Mouse (Mus musculus): Measurements from ENCODE around the gene Apoe. TPM values are rescaled to one million over a fixed set of nuclear protein-coding genes. Genes with fewer than 3 reads are reported as not detected.
A peak's percentile ranks its signal among the peaks of the same experiment; 100 is the strongest.

The Apoe gene
- 393 and 660 TPM in 2 replicates for polyA plus RNA-seq (2012; rRNA removed)

DNA sequence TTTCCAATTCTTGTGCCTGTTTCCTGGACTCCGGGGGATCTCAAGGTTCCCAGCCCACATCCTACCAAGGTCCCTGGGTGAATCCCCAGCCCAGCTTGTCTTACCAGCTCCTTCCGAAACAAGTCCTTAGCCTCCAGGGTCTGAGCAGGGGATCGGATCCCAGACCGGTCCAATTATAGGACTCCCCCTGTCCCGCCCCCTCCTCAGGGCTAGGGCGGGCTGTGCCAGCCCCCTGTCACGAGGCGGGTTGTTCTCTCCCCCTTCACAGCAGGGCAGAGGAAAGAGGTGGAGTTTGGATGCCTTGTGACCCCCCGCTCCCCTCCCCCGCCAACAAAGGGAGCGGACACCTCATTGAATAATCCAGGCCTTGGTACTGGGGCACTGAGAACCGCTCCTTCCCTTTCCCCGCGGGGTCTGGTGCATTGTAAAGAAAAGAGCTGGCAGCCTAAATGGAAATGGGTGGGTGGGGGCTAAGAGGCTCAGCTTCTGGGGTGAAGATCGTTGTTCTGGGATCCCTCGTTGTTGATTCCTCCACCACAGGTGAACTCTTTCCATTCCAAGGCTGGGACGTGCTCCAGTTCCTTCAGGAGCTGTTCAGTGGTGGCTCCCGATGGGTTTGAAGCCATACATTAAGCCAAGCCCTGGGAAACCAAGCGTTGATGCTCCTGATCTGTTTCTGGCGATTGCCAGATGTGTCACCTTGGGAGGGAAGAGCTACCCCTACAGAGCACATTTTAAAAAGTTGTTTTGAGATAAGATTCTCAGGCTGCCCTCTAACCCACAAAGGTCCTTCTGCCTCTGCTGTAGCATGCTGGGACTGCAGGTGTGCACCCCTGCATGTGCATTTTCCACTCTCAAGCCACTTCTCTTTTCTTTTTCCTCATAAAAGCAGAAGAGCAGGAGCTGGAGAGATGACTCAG is at the start of gene Apoe:
TSS of gene Apoe (minus strand) at position 282 of the 920 bp plus-strand sequence.
- 33% methylated on average over 20 of the region's 20 CpGs for WGBS
- DNase-seq (ENCODE audit: low read depth, low spot score), result no peak

DNA sequence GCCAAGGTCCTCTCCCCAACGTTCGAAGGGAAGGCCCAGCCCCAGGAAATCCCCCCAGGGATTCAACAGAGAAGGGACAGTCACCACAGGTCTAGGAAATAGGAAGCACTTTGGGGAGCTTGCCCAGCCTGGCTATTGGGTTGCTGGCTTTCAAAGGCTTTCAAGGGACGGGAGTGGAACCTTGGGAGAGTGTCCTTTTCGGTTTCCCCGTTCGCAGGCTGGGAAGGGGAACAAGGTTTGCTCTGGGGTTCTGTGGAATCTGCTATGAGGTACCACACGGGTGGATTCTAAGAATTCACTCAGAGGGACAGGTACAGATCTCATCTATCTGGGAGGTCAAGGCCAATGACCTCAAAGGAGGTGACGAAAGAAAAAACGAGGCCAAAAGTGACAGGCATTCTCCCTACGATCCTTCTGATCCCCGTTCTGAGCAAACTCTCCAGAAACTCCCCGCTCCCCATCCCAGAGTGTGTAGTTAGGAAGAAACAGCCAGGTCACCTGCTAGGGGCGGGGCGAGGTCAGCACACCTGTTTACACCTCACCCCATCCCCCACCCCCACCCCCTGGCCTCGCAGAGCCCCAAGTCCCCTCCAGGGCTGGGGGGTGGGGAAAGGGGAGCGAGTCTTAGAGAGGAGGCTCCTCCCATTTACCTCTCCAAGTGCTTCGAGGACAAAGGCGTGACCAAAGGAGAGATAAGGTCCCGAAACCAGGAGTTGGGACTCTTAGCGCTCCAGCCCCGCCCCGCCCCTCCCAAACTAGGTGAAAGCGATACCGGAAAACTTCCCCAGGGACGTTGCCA is 48.6 kb upstream of the Apoe start:
- WGBS, result 13% methylated on average over 25 of the region's 25 CpGs
- peak; percentile 70 for DNase-seq (ENCODE audit: low read depth, low spot score)

DNA sequence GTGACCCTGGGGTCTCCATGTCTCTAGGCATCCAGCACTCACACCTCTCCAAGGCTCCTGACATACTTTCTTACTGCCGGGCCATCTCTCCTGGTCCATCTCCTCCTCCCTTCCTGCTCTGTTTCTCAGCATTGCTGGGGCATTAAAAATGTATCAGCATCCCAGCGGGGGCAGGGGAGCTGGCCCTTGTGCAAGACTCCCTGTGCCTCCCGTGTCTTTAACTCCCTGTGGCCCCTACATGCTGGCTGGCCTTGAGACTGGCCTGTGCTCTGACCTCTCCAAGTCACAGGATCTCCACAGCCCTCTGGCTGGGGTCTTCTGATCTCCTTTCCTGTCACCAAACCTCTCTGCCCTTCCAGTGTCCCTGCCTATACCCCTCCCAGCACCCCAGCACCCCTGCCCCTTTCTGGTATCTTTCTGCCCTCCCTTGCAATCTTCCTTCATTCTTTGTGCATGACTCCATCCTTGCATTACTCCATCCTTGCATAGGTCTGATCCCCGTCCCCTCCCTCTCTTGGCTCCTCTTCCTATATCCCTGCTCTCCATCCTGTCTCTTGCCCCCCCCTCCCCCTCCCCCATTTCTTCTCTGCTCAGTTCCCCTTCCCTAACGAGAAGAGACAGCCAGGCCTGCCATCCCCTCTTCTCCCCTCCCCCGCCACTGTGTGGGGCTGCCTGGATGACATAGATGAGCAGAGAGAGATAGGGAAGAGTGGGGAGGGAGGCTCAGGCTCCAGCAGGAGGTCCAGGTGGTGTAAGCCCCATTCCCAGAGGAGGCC is 47.6 kb upstream of the Apoe start:
- WGBS, result 56% methylated on average over 6 of the region's 6 CpGs

DNA sequence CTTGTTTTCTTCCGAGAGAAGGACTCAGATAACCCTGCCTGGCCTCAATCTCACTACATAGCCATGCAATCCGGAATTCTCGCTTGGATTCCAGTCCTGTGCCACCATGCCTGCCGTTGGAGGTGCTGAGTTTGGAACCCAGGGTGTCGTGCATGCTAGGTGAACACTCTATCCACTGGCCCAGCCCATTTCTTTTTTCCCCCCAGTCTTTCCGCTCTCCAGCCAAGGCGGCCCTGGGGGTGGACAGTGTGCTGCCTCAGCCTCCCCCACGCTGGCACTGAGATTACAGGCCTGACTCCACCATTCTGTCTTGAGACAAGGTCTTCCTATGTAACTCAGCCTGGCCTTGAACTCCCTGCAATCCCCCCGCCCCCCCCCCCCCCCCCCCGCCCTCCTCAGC is 47.0 kb upstream of the Apoe start:
- WGBS, result 75% methylated on average over 10 of the region's 10 CpGs
- no peak for DNase-seq (ENCODE audit: low read depth, low spot score)

More for the DNA sequence above, 47.6 kb upstream of the Apoe start:
- no peak for DNase-seq (ENCODE audit: low read depth, low spot score)

DNA sequence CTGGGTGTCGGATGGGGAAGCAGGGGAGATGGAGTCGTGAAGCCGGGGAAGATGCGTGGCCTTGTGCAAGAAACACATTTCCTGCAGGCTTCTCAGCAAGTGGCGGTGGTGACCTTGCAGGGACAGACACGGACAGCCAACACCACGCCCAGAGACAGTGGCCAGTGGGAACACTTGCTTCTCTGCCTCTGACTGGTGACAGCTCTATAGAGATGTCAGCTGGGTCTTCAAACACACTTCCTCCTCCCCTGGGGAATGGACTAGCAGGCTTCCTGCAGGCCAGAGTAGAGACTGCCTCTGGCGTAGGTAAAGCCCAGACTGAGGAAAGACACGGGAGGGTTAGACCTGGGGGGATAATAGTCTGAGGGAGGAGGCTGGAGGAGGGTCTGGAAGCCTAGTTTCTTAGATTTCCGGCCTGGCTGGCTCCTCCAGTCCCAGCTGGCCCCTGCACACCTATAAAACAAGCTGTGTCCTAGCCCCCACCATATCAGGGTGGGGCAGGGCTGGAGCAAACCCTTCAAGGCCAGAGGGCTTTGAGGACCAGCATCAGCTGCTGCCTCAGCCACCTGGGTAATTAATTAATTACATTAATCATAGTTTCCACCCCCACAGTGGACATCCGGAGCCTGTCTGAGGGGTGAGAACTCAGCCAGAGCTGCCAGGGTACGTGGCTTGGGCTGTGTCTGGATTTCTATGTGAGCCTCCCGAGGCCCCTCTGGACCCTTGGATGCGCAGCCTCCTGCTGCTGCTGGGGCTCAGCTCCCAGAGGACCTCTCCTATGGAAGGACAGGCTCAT is 45.8 kb upstream of the Apoe start:
- 55% methylated on average over 14 of the region's 14 CpGs for WGBS
- DNase-seq (ENCODE audit: low read depth, low spot score), result no peak

DNA sequence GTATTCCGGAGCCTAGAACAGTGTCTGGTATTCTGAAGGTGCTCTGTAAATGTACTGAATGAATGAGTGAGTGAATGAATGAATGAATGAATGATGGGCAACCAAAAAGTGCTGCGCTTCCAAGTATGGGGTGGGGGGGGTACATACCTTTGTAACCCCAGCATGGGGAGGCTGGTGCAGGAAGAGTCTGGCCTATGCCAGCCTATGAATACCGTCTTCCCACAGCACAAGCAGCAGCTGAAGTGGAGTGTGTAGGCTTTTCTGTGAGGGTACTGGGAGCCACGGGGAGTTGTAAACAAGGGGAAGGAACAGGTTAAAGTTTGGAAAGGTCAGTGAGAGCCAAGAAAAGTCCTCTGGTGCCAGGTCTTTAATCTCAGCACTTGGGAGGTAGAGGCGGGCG is 44.8 kb upstream of the Apoe start:
- 80% methylated on average over 6 of the region's 6 CpGs for WGBS
- DNase-seq (ENCODE audit: low read depth, low spot score), result no peak

DNA sequence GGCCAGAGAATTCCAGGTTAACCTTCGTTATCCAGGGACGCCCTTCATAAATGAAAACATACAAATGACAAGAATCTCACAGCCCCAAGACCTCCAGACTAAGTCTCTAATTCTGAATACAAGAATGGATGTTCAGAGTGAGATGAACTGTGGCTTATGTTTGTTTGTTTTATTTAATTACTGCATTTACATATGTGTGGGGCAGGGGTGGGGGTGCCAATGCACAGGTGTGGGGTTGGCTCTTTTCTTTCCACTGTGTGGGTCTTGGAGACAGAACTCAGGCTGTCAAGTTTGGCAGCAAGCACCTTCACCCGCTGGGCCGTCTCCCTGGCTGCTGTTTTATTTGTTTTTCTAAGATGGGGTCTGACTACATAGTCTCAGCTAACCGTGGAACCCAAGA is 43.5 kb upstream of the Apoe start:
- no peak for DNase-seq (ENCODE audit: low read depth, low spot score)
- 50% methylated on average over 5 of the region's 5 CpGs for WGBS

DNA sequence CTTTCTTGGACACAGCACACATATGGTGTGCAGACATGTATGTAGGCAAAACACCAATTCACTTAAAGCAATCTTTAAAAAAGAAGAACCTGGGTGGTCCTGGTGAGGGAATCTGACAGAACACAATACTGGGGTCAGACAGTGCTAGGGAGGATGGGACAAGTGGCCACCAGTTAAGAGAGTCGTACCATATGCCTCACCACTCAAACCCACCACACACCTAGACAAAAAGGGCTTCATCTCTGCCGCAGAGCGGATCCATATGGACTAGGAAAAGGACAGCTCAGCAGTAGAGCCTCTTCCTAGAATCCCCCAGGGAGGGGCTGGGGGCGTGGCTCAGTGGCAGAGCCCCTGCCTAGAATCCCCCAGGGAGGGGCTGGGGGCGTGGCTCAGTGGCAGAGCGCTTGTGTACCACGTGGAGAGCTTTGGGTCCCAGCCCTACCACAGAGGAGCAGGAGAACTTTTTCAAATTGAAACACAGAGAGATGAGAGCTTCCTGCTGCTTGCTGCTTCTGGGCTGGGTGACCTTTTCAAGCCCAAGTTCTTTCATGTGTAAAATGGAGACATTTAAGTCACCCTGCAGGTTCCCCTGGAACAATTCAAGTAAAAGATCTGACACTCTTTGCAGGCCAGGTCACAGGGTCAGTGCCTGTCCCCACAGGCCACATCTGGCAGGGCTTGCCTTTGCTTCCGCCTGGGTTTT is 42.5 kb upstream of the Apoe start:
- WGBS, result 48% methylated on average over 8 of the region's 8 CpGs
- DNase-seq (ENCODE audit: low read depth, low spot score), result no peak

DNA sequence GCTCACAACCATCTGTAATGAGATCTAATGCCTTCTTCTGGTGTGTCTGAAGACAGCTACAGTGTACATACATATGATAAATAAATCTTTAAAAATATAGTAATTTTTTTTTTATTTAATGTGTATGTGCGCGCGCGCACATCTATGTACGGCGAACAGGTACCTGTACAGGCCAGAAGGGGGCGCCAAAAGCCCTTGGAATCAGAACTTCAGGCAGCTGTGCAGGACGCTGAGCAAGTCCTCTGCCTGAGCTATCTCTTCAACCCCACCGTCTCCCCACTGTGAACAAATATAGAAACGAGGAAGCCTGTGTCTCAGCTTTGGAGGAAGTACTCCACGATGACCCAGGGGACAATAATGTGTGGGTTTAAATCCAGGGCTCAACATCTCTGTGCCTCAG is 41.3 kb upstream of the Apoe start:
- WGBS, result 86% methylated on average over 11 of the region's 11 CpGs

DNA sequence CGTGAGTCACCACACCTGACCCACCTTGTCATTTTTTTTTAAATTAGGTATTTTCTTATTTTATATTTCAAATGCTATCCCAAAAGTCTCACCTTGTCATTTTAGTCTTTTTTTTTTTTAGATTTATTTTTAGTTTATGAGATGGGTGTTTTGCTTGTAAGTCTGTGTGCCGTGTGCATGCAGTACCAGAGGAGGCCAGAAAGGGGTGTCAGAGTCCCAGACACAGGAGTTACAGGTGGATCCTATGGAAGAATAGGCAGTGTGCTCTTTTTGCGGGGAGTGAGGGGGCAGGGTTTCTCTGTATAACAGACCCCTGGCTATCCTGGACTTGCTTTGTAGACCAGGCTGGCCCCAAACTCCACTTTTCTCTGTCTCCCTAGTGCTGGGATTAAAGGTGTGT is 39.8 kb upstream of the Apoe start:
- no peak for DNase-seq (ENCODE audit: low read depth, low spot score)
- 90% methylated on average over 3 of the region's 3 CpGs for WGBS

More for the DNA sequence above, 41.3 kb upstream of the Apoe start:
- DNase-seq (ENCODE audit: low read depth, low spot score), result no peak

DNA sequence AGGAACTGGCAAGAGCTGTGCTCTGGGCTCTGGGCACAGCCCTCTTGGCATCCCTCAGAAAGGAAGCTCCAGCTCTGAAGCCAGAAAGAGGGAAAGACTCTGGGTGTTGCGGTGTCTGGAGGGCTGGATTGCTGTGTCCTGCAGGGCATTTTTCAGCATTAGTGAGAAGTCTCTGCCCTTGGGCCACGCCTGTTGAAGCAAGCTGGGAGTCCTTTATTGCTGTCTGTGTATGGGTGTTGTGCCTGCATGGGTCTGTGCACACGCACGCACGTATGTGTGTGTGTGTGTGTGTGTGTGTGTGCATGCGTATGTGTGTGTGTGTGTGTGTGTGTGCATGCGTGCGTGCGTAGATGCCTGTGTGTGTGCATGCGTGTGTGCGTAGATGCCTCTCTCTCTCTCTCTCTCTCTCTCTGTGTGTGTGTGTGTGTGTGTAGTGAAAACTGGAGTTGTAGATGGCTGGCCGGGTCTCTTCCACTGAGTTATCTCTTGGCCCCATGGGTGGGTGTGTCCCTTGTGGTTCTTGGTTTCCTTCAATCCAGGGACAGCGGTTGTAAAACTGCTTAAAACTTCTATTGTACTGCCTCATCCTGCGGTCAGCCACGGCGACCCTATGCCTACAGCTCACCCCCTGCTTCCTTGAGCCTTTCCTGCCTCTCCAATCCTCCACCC is 37.5 kb upstream of the Apoe start:
- WGBS, result 73% methylated on average over 16 of the region's 16 CpGs
- no peak for DNase-seq (ENCODE audit: low read depth, low spot score)

DNA sequence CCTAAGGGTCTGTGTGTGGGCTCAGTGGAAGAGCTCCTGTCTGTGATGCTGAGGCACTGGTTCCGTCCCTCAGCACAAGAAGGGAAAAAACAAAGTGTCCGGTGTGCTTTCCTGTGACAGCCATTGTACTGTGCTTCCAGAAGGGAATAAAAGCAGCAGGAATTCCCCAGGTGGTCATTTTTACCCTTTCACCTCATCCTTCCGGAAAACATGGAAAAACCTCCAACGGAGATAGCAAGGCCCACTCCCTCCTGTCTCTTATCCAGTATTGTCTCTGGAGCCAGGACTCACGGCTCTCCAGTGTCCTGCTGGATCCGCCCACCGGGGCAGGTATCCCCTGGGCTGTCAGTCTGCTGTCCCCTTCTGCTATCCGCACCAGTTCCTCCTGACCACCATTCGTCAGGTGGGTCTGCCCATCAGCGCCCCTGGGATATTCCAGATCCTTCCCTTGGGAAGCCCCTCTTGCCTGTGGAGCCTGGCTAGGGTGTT is 35.2 kb upstream of the Apoe start:
- WGBS, result 89% methylated on average over 10 of the region's 10 CpGs
- DNase-seq (ENCODE audit: low read depth, low spot score), result no peak

DNA sequence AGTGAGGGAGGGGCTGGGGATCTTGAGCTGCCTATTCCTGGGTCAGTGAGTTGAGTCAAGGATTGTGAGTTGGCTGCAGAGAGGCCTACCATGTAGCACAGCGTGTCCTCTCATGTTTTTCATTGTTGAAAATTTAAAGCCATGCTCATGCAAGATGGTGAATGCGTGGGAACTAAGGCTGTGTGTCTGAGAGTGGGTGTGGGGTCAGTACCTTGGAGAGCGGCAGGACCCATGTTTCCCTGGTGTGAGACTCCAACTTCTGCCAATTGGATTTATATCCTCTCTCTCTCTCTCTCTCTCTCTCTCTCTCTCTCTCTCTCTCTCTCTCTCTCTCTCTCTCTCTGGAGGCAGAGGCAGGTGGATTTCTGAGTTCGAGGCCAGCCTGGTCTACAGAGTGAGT is 27.6 kb upstream of the Apoe start:
- no peak for DNase-seq (ENCODE audit: low read depth, low spot score)
- 93% methylated on average over 4 of the region's 4 CpGs for WGBS

DNA sequence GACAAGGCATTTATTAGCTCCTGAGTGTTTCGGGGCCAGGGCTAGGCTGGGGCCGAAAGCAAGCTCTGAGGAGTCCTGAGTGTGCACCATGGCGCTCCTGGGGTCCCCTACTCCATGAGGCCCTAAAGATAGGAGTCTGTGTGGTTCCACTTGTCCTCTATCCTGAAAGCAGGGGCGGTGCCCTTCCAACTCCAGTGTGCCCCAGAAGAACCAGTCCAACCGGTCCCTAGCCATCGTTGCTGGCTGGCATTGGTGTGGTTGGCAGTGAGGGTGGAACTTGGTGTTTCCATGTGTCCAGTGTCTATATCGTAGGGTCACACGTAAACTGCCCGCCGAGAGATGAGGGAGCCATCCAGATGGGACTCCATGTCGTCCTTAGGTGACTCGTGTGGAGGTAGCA is 25.2 kb upstream of the Apoe start:
- WGBS, result 42% methylated on average over 12 of the region's 12 CpGs
- DNase-seq (ENCODE audit: low read depth, low spot score), result peak; percentile 48

DNA sequence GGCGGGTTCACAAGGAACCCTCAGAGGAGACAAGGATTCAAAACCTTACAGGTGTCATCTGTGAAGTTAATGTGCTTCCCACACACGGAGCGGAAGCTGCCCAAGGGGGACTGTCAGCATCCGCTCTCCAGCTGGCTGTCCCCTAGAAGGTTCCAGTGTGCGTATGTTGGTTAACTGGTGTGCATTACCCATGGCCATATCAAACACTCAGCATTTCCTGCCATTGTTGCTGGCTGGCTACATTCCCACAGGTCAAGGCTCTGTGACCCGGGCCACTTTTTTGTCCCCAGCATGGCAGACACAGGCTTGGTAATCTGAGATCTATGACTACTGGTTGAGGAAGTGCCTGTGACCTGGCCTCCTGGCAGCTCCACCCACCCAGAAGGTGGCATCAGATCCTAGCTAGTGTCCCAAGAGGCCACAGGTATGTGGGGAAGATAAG is 23.8 kb upstream of the Apoe start:
- no peak for DNase-seq (ENCODE audit: low read depth, low spot score)
- WGBS, result 82% methylated on average over 6 of the region's 6 CpGs

DNA sequence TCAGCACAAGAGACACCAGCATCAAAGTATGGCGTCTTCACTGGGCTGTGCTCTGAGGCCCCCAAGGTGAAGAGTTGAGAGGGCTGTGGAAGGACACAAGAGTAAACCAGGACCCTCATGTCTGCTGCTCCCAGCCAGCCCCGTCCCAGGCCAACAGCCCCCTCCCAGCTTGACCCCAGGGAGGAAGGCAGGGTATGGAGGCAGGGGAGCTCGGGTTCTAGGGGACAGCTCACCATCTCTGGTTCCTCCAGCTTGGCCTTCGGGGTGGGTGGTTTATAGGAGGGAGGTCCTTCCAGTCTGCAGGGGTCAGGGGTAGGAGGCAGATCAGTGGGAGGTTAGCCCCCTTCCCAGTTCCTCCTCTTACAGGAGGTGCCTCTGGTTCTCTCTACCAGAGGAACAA is 20.2 kb upstream of the Apoe start:
- WGBS, result 92% methylated on average over 4 of the region's 4 CpGs
- no peak for DNase-seq (ENCODE audit: low read depth, low spot score)

DNA sequence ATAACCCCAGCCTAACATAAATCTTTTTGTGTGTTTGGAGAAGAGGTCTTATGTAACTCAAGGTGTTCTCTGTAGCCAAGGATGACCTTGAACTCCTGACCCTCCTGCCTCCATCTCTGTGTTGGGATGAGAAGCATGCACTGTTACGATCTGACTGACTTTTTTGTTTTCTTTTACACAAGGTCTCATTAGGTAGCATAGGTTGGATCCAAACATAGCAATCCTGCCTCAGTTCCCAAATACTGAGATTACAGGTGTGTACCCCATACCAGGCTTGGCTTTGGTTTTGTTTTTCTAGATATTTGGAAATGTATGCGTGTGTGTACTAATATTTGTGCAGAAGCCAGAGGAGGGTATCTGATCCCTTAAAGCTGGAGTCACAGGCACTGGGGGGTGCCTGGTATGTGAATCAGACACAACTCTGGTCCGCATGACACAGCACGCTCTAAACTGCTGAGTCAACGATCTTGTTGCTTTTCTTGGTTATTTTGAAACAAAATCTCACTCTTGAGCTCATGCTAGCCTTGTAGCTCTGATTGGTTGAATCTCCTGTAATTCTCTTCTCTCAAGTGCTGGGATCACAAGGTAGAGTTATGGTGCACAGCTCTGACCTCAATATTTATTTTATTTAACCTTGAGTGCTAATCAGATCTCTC is 19.4 kb upstream of the Apoe start:
- DNase-seq (ENCODE audit: low read depth, low spot score), result no peak

More for the DNA sequence above, 19.4 kb upstream of the Apoe start:
- 90% methylated on average over 5 of the region's 5 CpGs for WGBS

Measured in large intestine, adult 2 months (tissue).